Mouse (Mus musculus): ENCODE measurements at regions not wholly inside any gene's neighbourhood (a gene's known extent, or its start where the extent isn't known, plus 50 kb on each side); places are given as distances from the start of the nearest gene placed in this dataset.

GRCm38 (mm10) chr12:9478201-9478600, 91.7 kb upstream of the Osr1 start:
- H3K4me3 ChIP-seq (ENCODE audit: low read length), result no peak overlapping the region
- WGBS, result 46% methylated on average over 1 of the region's 1 CpGs
- no peak for ATAC-seq

GRCm38 (mm10) chr12:9487674-9488413, 82.1 kb upstream of the Osr1 start:
- Histone ChIP-seq H3K9me3 (ENCODE audit: control insufficient read depth, low read length) (no peaks in the 10 kb centered on the region), H3K27ac (ENCODE audit: low read depth, low read length) (no peak overlapping the region), H3K9ac (ENCODE audit: low read depth, low read length) (no peak overlapping the region), H3K4me2 (ENCODE audit: low read length) (no peak overlapping the region), H3K27me3 (replicated peaks; ENCODE audit: control insufficient read depth, insufficient read depth, low read length) (no peaks in the 10 kb centered on the region), H3K4me1 (ENCODE audit: control insufficient read depth, insufficient read depth, low read depth, low read length) (no peaks in the 10 kb centered on the region), H3K4me3 (ENCODE audit: low read length) (no peak overlapping the region), H3K36me3 (ENCODE audit: control insufficient read depth, insufficient read depth, low read length) (no peaks in the 10 kb centered on the region)
- 78% methylated on average over 8 of the region's 8 CpGs for WGBS
- ATAC-seq, result no peak

More at GRCm38 (mm10) chr12:9478201-9478600, 91.7 kb upstream of the Osr1 start:
- no peaks in the 10 kb centered on the region for H3K4me1 ChIP-seq (ENCODE audit: control insufficient read depth, insufficient read depth, low read depth, low read length)
- H3K9ac ChIP-seq (ENCODE audit: low read depth, low read length), result no peak overlapping the region
- H3K27ac ChIP-seq (ENCODE audit: low read depth, low read length), result no peak overlapping the region
- no peaks in the 10 kb centered on the region for H3K27me3 ChIP-seq (replicated peaks; ENCODE audit: control insufficient read depth, insufficient read depth, low read length)
- no peaks in the 10 kb centered on the region for H3K36me3 ChIP-seq (ENCODE audit: control insufficient read depth, insufficient read depth, low read length)
- no peaks in the 10 kb centered on the region for H3K9me3 ChIP-seq (ENCODE audit: control insufficient read depth, low read length)
- no peak overlapping the region for H3K4me2 ChIP-seq (ENCODE audit: low read length)

- no peaks in the 10 kb centered on the region for H3K4me1 ChIP-seq (ENCODE audit: control insufficient read depth, insufficient read depth, low read depth, low read length)
- WGBS, result 63% methylated on average over 5 of the region's 5 CpGs
- no peak overlapping the region for H3K27ac ChIP-seq (ENCODE audit: low read depth, low read length)
- H3K4me2 ChIP-seq (ENCODE audit: low read length), result no peak overlapping the region
- no peak overlapping the region for H3K9ac ChIP-seq (ENCODE audit: low read depth, low read length)
- no peak for ATAC-seq
- H3K9me3 ChIP-seq (ENCODE audit: control insufficient read depth, low read length), result no peaks in the 10 kb centered on the region
- H3K36me3 ChIP-seq (ENCODE audit: control insufficient read depth, insufficient read depth, low read length), result no peaks in the 10 kb centered on the region
- no peaks in the 10 kb centered on the region for H3K27me3 ChIP-seq (replicated peaks; ENCODE audit: control insufficient read depth, insufficient read depth, low read length)
- H3K4me3 ChIP-seq (ENCODE audit: low read length), result no peak overlapping the region
Measured at GRCm38 (mm10) chr12:9513926-9514325, 56.0 kb upstream of the Osr1 start.

GRCm38 (mm10) chr12:9518782-9519181, 51.1 kb upstream of the Osr1 start:
- H3K4me3 ChIP-seq (ENCODE audit: low read length), result no peak overlapping the region
- H3K9me3 ChIP-seq (ENCODE audit: control insufficient read depth, low read length), result no peaks in the 10 kb centered on the region
- no peak overlapping the region for H3K27ac ChIP-seq (ENCODE audit: low read depth, low read length)
- no peaks in the 10 kb centered on the region for H3K36me3 ChIP-seq (ENCODE audit: control insufficient read depth, insufficient read depth, low read length)
- no peaks in the 10 kb centered on the region for H3K4me1 ChIP-seq (ENCODE audit: control insufficient read depth, insufficient read depth, low read depth, low read length)
- no peak overlapping the region for H3K4me2 ChIP-seq (ENCODE audit: low read length)
- no peak for ATAC-seq
- H3K27me3 ChIP-seq (replicated peaks; ENCODE audit: control insufficient read depth, insufficient read depth, low read length), result no peaks in the 10 kb centered on the region
- WGBS, result 80% methylated on average over 7 of the region's 7 CpGs
- no peak overlapping the region for H3K9ac ChIP-seq (ENCODE audit: low read depth, low read length)

GRCm38 (mm10) chr12:9519346-9519745, 50.6 kb upstream of the Osr1 start:
- Histone ChIP-seq H3K36me3 (ENCODE audit: control insufficient read depth, insufficient read depth, low read length) (no peaks in the 10 kb centered on the region), H3K4me1 (ENCODE audit: control insufficient read depth, insufficient read depth, low read depth, low read length) (no peaks in the 10 kb centered on the region), H3K27me3 (replicated peaks; ENCODE audit: control insufficient read depth, insufficient read depth, low read length) (no peaks in the 10 kb centered on the region), H3K27ac (ENCODE audit: low read depth, low read length) (no peak overlapping the region), H3K9me3 (ENCODE audit: control insufficient read depth, low read length) (no peaks in the 10 kb centered on the region), H3K4me3 (ENCODE audit: low read length) (no peak overlapping the region), H3K4me2 (ENCODE audit: low read length) (no peak overlapping the region), H3K9ac (ENCODE audit: low read depth, low read length) (no peak overlapping the region)
- 64% methylated on average over 3 of the region's 3 CpGs for WGBS
- ATAC-seq, result no peak
